Comparison of ENCODE assay signal across 27 mouse cellular contexts in genomic region chr13:48604591-48604990, GRCm38 (mm10). TPM values are rescaled to one million over a fixed set of nuclear protein-coding genes. Genes with fewer than 3 reads are reported as not detected.
A peak's percentile ranks its signal among the peaks of the same experiment; 100 is the strongest.
DNase-seq lines count a peak whose midpoint lies in the region; ATAC-seq lines count a peak whose summit lies in the region.
"Had no signal": no experiment of that assay in that cellular context is flagged by ENCODE, and none has a peak within 500 bp of the region (broad histone marks: within the 10 kb centered on the region; RNA-seq: fewer than 3 reads in every experiment).

No protein-coding gene starts in this region.

- no peak for ATAC-seq in kidney, embryonic 15.5 days (replicated peaks; ENCODE audit: low FRiP score)
- no peak for ATAC-seq in lung, embryonic 15.5 days (ENCODE audit: borderline replicate concordance, extremely low read depth, low FRiP score, low TSS enrichment)
- ATAC-seq: activated CD4-positive, CD25-positive, alpha-beta regulatory T cell, adult 4 months; forebrain, embryonic 13.5 days; hindbrain, embryonic 16.5 days; inflammation-experienced regulatory T-cells, adult 6 months; intestine, postnatal 0 days; Patski had no signal

- no peaks in the 10 kb centered on the region for H3K9me3 ChIP-seq in heart, embryonic 10.5 days
- no peaks in the 10 kb centered on the region for H3K9me3 ChIP-seq in kidney, embryonic 15.5 days (replicated peaks)
- no peaks in the 10 kb centered on the region for H3K9me3 ChIP-seq in lung, embryonic 15.5 days
- H3K9me3 ChIP-seq: embryonic facial prominence, embryonic 10.5 days; forebrain, embryonic 13.5 days; hindbrain, embryonic 12.5 days had no signal

- intact Hi-C loops in heart, postnatal 36 days (cut with DNase I), result no loop called here

- H3K9ac ChIP-seq in kidney, embryonic 15.5 days, result no peak overlapping the region
- H3K9ac ChIP-seq in lung, embryonic 15.5 days, result no peak overlapping the region
- H3K9ac ChIP-seq: forebrain, embryonic 13.5 days; forebrain, postnatal 0 days; hindbrain, embryonic 12.5 days had no signal

- H3K27ac ChIP-seq in heart, embryonic 10.5 days, result peak overlapping the region; percentile 65; the same call in 1 of the 2 replicates
- H3K27ac ChIP-seq in kidney, embryonic 15.5 days, result peak overlapping the region; percentile 46
- H3K27ac ChIP-seq in lung, embryonic 15.5 days, result 0 out of 2 replicates have a peak overlapping the region, but pooled peaks have one; percentile 41
- H3K27ac ChIP-seq: embryonic facial prominence, embryonic 10.5 days; forebrain, embryonic 13.5 days; hindbrain, embryonic 12.5 days had no signal

- 57% methylated on average over 5 of the region's 5 CpGs for WGBS in heart, embryonic 10.5 days
- WGBS in kidney, embryonic 15.5 days, result 73% methylated on average over 5 of the region's 5 CpGs
- 77% methylated on average over 5 of the region's 5 CpGs for WGBS in lung, embryonic 15.5 days

- no peak overlapping the region for H3K4me2 ChIP-seq in kidney, embryonic 15.5 days
- no peak overlapping the region for H3K4me2 ChIP-seq in lung, embryonic 15.5 days
- H3K4me2 ChIP-seq: forebrain, embryonic 13.5 days; hindbrain, embryonic 12.5 days had no signal

- H3K27me3 ChIP-seq in heart, embryonic 10.5 days (ENCODE audit: insufficient read depth, poor library complexity, severe bottlenecking), result no peaks in the 10 kb centered on the region
- H3K27me3 ChIP-seq in kidney, embryonic 15.5 days, result no peaks in the 10 kb centered on the region
- no peaks in the 10 kb centered on the region for H3K27me3 ChIP-seq in lung, embryonic 15.5 days
- H3K27me3 ChIP-seq: forebrain, embryonic 13.5 days; hindbrain, embryonic 12.5 days; Patski had no signal

- no peak overlapping the region for H3K4me3 ChIP-seq in heart, embryonic 10.5 days
- no peak overlapping the region for H3K4me3 ChIP-seq in kidney, embryonic 15.5 days (replicated peaks)
- H3K4me3 ChIP-seq in lung, embryonic 15.5 days, result no peak overlapping the region
- H3K4me3 ChIP-seq: embryonic facial prominence, embryonic 10.5 days; forebrain, embryonic 13.5 days; hindbrain, embryonic 12.5 days had no signal

- no peaks in the 10 kb centered on the region for H3K36me3 ChIP-seq in heart, embryonic 10.5 days
- 0 out of 2 replicates have a peak, but pooled peaks cover 12% of the 10 kb centered on the region for H3K36me3 ChIP-seq in kidney, embryonic 15.5 days
- no peaks in the 10 kb centered on the region for H3K36me3 ChIP-seq in lung, embryonic 15.5 days
- H3K36me3 ChIP-seq: embryonic facial prominence, embryonic 10.5 days had no signal

- no peak for DNase-seq in heart, embryonic 10.5 days (ENCODE audit: low spot score)
- DNase-seq in heart, postnatal 36 days, result no peak
- DNase-seq in kidney, adult 8-10 months, result no peak
- no peak for DNase-seq in lung, postnatal 36 days
- no peak for DNase-seq in Muller cell, postnatal 12 days (ENCODE audit: inconsistent ontology term)
- DNase-seq in cerebellum, postnatal 10 days, result no peak
- DNase-seq: adrenal gland, postnatal 25 days; cerebellum, adult 18-20 months; cerebellum, adult 9-11 months; forebrain, postnatal 0 days; gastrocnemius, postnatal 14 days had no signal

- peaks cover 14% of the 10 kb centered on the region for H3K4me1 ChIP-seq in heart, embryonic 10.5 days
- no peaks in the 10 kb centered on the region for H3K4me1 ChIP-seq in kidney, embryonic 15.5 days
- no peaks in the 10 kb centered on the region for H3K4me1 ChIP-seq in lung, embryonic 15.5 days
- H3K4me1 ChIP-seq: forebrain, embryonic 13.5 days; hindbrain, embryonic 12.5 days had no signal

RNA-seq across cellular contexts. Expression of gene Ptpdc1, which starts 20.9 kb away (rescaled TPM):
- 5.1 and 7.0 TPM in 2 replicates for polyA plus RNA-seq in heart, embryonic 10.5 days (2016; fragmentation: Nextera tagmentation; extraction: Ambion mirVana)
- 1 to 10 TPM; 4.6 to 5.4 TPM for total RNA-seq in heart, postnatal 36 days (2021)
- polyA plus RNA-seq in kidney, embryonic 15.5 days (2015; fragmentation: Nextera tagmentation; extraction: Ambion mirVana), result 10.6 and 11.1 TPM in 2 replicates
- 9.4 and 10.3 TPM in 2 replicates for polyA plus RNA-seq in lung, embryonic 15.5 days (2015; fragmentation: Nextera tagmentation; extraction: Ambion mirVana)

RNA-seq across cellular contexts. Expression of gene Barx1, which starts 58.2 kb away (rescaled TPM):
- 2.6 and 11.7 TPM in 2 replicates for polyA plus RNA-seq in heart, embryonic 10.5 days (2016; fragmentation: Nextera tagmentation; extraction: Ambion mirVana)
- not detected for total RNA-seq in heart, postnatal 36 days (2021)
- polyA plus RNA-seq in kidney, embryonic 15.5 days (2015; fragmentation: Nextera tagmentation; extraction: Ambion mirVana), result 0.10 and 0.12 TPM in 2 replicates
- 0.45 and 0.90 TPM in 2 replicates for polyA plus RNA-seq in lung, embryonic 15.5 days (2015; fragmentation: Nextera tagmentation; extraction: Ambion mirVana)
- total RNA-seq: adrenal gland, adult 18-20 months; adrenal gland, postnatal 25 days; forebrain, postnatal 0 days; gastrocnemius, adult 18-20 months; gastrocnemius, postnatal 14 days; heart, postnatal 14 days; MEL had no signal
- polyA plus RNA-seq: activated CD4-positive, CD25-positive, alpha-beta regulatory T cell, adult 4 months; C2C12; forebrain, embryonic 13.5 days; forebrain, postnatal 0 days; gonadal fat pad, adult 2 months; hindbrain, embryonic 16.5 days; inflammation-experienced regulatory T-cells, adult 6 months; Patski had no signal
